Mouse (Mus musculus) liver, embryonic 11.5 days (tissue): ENCODE measurements at regions not wholly inside any gene's neighbourhood (a gene's known extent, or its start where the extent isn't known, plus 50 kb on each side); places are given as distances from the start of the nearest gene placed in this dataset.

Experiments
- ATAC-seq: fragments of 200-750 bp; cut with Nextera tagmentation; replicated peaks from 2 replicates; pipeline ENCODE4 v1.8.0; 2017; ENCODE audit warnings: moderate number of reproducible peaks, mild to moderate bottlenecking, moderate TSS enrichment, moderate library complexity; ENCODE audit not compliant: low FRiP score
- DNase-seq: peaks from one replicate; pipeline ENCODE4 v3.0.0-alpha.2; 2017; ENCODE audit warnings: low spot score
- H3K27ac ChIP-seq: fragments of 300-500 bp; sonication (generic); 2 replicates; pipeline ENCODE4 v1.5.1; 2014; ENCODE audit warnings: mild to moderate bottlenecking, low read depth, low read length, control low read depth
- H3K27me3 ChIP-seq: fragments of 300-500 bp; sonication (generic); replicated peaks from 2 replicates; pipeline ENCODE4 v1.6.1; 2014; ENCODE audit warnings: low read length, mixed read lengths; ENCODE audit not compliant: control insufficient read depth, insufficient read depth
- H3K36me3 ChIP-seq: fragments of 300-500 bp; sonication (generic); 2 replicates; pipeline ENCODE4 v1.6.1; 2014; ENCODE audit warnings: mild to moderate bottlenecking, low read length, moderate library complexity, mixed read lengths; ENCODE audit not compliant: control insufficient read depth, insufficient read depth
- H3K4me1 ChIP-seq: fragments of 300-500 bp; sonication (generic); replicated peaks from 2 replicates; pipeline ENCODE4 v1.6.1; 2014; ENCODE audit warnings: low read length, mixed read lengths; ENCODE audit not compliant: control insufficient read depth, insufficient read depth
- H3K4me2 ChIP-seq: fragments of 300-500 bp; sonication (generic); 2 replicates; pipeline ENCODE4 v1.6.1; 2014; ENCODE audit warnings: mild to moderate bottlenecking, control low read depth, moderate library complexity
- H3K4me3 ChIP-seq: fragments of 300-500 bp; sonication (generic); 2 replicates; pipeline ENCODE4 v1.5.1; 2014; ENCODE audit warnings: low read depth, low read length, control low read depth
- H3K9ac ChIP-seq: fragments of 300-500 bp; sonication (generic); 2 replicates; pipeline ENCODE4 v1.6.1; 2014; ENCODE audit warnings: low read depth, low read length, control low read depth
- H3K9me3 ChIP-seq: fragments of 300-500 bp; sonication (generic); 2 replicates; pipeline ENCODE4 v1.6.1; 2016; ENCODE audit warnings: low read length, inconsistent platforms, mixed read lengths; ENCODE audit not compliant: control insufficient read depth
- WGBS: fragments of 180-500 bp; shearing (Covaris S2); extraction: QIAGEN DNeasy Blood & Tissue Kit; methylation state at CpG from one replicate; pipeline ENCODE4 v1.1.7; 2014; 5-methylcytosine and 5-hydroxymethylcytosine counted together

DNA sequence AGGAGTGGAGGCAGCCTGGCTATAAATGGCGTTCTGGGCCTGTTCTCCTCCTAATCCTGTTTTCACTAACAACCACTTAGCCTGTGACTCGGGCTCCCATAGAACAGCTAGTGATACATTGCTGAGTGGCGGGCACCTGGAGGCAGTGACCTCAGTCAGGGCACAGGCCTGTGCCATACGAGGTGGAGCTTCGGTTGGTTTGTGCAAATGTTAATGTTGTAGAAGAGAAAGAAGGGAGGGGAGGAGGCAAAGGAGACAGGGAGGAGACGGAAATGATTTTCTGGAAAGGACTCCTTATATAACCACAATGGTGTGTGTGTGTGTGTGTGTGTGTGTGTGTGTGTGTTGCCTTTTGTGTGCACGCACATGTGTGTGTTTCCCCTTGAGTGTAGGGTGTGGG lies 148.4 kb downstream of the Cd83 start:
- H3K27me3 ChIP-seq = no peaks in the 10 kb centered on the region; the same call in 1 of the 2 replicates
- no peaks in the 10 kb centered on the region for H3K9me3 ChIP-seq
- WGBS = 73% methylated on average over 7 of the region's 7 CpGs
- no peaks in the 10 kb centered on the region for H3K36me3 ChIP-seq
- H3K4me3 ChIP-seq = no peak overlapping the region
- no peak for ATAC-seq
- DNase-seq = no peak
- no peak overlapping the region for H3K4me2 ChIP-seq
- no peak overlapping the region for H3K27ac ChIP-seq
- no peak overlapping the region for H3K9ac ChIP-seq
- no peaks in the 10 kb centered on the region for H3K4me1 ChIP-seq

DNA sequence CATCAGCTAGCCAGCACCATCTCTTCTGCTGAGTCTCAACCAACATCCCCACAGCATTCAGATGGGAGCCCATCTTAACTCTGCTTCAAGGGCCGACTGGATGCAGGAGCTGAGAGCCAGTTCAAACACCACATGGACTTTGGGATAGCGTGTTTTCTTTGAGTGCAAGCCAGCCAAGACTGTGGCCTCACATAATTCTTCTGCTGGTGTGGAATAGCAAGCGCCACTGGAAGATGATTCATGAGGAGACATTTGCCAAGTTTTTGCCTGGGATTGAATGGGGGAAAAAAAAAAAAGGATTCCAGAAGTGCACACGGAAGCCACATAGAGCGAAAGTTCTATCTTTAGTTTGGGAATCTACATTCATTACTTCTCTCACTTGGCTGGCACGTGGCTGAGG lies 150.7 kb downstream of the Cd83 start:
- H3K9me3 ChIP-seq = no peaks in the 10 kb centered on the region
- no peak for DNase-seq
- no peak overlapping the region for H3K9ac ChIP-seq

DNA sequence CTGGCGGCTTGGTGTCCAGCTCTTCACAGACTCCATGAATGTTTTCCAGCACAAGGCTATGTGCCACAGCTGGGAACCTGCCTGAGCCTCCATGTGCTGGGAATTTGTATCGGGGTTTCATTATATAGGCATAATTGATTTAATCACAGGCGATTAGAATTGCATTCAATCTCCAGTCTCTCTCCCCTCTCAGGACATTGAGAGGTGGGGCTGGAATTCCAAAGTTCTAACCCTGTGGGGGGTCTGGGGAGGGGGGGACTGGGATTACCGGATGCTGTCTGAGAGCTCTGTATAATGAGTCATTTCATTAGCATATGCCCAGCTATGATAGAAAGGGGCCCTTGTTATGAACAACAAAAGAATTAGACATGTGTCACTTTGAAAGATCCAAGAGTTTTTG lies 151.9 kb downstream of the Cd83 start:
- no peak overlapping the region for H3K9ac ChIP-seq
- H3K27ac ChIP-seq = no peak overlapping the region
- WGBS = 74% methylated on average over 4 of the region's 4 CpGs
- no peaks in the 10 kb centered on the region for H3K36me3 ChIP-seq
- no peaks in the 10 kb centered on the region for H3K27me3 ChIP-seq
- DNase-seq (no peak), ATAC-seq (no peak)
- no peaks in the 10 kb centered on the region for H3K4me1 ChIP-seq
- H3K4me3 ChIP-seq = no peak overlapping the region
- no peaks in the 10 kb centered on the region for H3K9me3 ChIP-seq
- H3K4me2 ChIP-seq = no peak overlapping the region

More for the DNA sequence above, 150.7 kb downstream of the Cd83 start:
- no peak for ATAC-seq
- no peaks in the 10 kb centered on the region; the same call in 1 of the 2 replicates for H3K27me3 ChIP-seq
- no peak overlapping the region for H3K27ac ChIP-seq
- no peaks in the 10 kb centered on the region for H3K36me3 ChIP-seq
- no peak overlapping the region for H3K4me3 ChIP-seq
- H3K4me1 ChIP-seq = no peaks in the 10 kb centered on the region
- 83% methylated on average over 6 of the region's 6 CpGs for WGBS
- H3K4me2 ChIP-seq = no peak overlapping the region

DNA sequence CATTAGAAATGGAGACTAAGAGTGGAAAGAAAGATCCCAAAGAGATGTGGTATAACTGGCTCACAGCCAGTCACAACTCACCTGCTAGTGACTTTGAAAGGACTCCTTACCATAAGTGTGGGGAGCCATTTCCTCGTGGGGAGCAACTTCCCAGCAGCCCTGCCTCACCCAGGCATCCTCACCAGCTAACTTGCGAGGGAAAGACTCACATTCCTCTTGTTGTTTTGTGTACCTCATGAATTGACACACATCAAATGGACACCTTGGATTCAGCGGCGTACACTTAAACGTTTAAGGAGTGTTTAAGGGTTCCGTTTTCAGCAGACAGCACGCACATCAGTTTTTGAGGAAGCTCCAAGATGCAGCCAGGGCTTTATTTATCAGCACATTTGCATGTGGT lies 154.0 kb downstream of the Cd83 start:
- no peak overlapping the region for H3K9ac ChIP-seq
- H3K36me3 ChIP-seq = no peaks in the 10 kb centered on the region
- H3K4me2 ChIP-seq = no peak overlapping the region
- H3K9me3 ChIP-seq = no peaks in the 10 kb centered on the region
- H3K4me3 ChIP-seq = no peak overlapping the region
- no peak for ATAC-seq
- H3K27me3 ChIP-seq = no peaks in the 10 kb centered on the region
- WGBS = 67% methylated on average over 7 of the region's 7 CpGs
- no peaks in the 10 kb centered on the region for H3K4me1 ChIP-seq
- no peak for DNase-seq
- no peak overlapping the region for H3K27ac ChIP-seq

DNA sequence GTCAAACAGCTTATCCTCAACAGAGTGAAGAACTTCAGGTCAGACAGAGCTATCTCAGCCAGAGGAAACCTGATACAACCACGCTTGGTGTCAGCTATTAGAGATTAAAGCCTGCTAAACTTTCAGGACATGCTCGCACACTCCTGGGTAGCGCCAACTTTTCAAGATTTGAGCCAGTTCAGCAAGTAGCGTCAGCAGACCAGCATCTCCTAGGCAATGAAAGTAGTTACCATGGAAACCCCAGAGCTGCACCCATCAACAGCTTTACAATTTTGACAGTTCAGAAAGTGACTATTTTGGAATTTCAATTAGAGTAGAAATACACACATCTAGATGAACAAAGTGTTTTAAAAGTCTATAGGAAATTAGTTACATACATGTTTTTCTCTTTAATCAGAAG lies 154.8 kb downstream of the Cd83 start:
- Histone ChIP-seq H3K9me3 (no peaks in the 10 kb centered on the region), H3K4me3 (no peak overlapping the region), H3K36me3 (no peaks in the 10 kb centered on the region), H3K27ac (no peak overlapping the region), H3K9ac (no peak overlapping the region), H3K27me3 (no peaks in the 10 kb centered on the region), H3K4me1 (no peaks in the 10 kb centered on the region), H3K4me2 (no peak overlapping the region)
- no peak for DNase-seq
- ATAC-seq = no peak
- 60% methylated on average over 4 of the region's 4 CpGs for WGBS

DNA sequence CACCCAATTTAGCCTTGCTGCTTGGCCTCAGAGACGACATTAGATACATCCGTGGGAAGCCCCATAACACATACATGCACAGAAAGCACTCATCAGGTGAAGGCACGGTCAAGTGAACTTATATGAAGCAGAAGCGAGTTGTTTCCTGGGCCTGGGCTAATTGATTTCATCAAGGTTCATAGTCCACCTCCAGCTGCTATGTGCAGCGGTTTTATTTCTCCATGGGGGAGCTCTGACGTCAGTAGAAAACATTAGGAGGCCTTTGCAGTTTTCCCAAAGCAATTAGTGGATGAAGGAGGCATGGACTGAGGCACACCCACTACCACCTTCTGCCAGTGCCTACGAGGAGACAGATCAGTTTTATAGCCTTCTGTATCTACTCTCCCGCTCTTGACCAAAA lies 157.2 kb downstream of the Cd83 start:
- Histone ChIP-seq H3K9ac (no peak overlapping the region), H3K27ac (no peak overlapping the region), H3K9me3 (no peaks in the 10 kb centered on the region), H3K4me1 (no peaks in the 10 kb centered on the region), H3K4me3 (no peak overlapping the region), H3K4me2 (no peak overlapping the region), H3K27me3 (no peaks in the 10 kb centered on the region), H3K36me3 (no peaks in the 10 kb centered on the region)
- no peak for ATAC-seq
- no peak for DNase-seq
- WGBS = 70% methylated on average over 8 of the region's 8 CpGs

DNA sequence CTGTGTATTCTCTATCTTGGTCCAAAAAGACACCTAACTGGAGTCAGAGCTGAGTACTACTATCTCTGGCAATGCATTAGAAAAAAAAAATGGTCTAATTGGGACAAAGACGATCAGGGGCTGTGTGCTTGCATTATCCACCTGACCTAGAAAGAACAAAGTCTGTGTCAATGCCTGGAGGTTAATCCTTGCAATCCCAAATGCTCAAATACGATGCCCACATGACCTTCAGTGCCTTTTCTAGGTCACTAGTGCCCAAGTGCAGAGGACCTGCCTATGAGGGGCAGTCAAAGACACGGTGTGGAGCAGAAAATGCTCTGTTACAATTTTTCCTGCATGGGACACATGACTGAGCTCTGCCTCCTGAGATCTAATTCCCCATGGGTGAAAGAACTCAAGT lies 164.0 kb downstream of the Cd83 start:
- H3K27ac ChIP-seq = no peak overlapping the region
- 81% methylated on average over 3 of the region's 3 CpGs for WGBS
- H3K27me3 ChIP-seq = no peaks in the 10 kb centered on the region
- no peaks in the 10 kb centered on the region for H3K9me3 ChIP-seq
- H3K4me2 ChIP-seq = no peak overlapping the region
- H3K4me3 ChIP-seq = no peak overlapping the region
- no peak for ATAC-seq
- H3K36me3 ChIP-seq = no peaks in the 10 kb centered on the region
- no peak overlapping the region for H3K9ac ChIP-seq
- DNase-seq = no peak
- H3K4me1 ChIP-seq = peaks cover 7% of the 10 kb centered on the region

DNA sequence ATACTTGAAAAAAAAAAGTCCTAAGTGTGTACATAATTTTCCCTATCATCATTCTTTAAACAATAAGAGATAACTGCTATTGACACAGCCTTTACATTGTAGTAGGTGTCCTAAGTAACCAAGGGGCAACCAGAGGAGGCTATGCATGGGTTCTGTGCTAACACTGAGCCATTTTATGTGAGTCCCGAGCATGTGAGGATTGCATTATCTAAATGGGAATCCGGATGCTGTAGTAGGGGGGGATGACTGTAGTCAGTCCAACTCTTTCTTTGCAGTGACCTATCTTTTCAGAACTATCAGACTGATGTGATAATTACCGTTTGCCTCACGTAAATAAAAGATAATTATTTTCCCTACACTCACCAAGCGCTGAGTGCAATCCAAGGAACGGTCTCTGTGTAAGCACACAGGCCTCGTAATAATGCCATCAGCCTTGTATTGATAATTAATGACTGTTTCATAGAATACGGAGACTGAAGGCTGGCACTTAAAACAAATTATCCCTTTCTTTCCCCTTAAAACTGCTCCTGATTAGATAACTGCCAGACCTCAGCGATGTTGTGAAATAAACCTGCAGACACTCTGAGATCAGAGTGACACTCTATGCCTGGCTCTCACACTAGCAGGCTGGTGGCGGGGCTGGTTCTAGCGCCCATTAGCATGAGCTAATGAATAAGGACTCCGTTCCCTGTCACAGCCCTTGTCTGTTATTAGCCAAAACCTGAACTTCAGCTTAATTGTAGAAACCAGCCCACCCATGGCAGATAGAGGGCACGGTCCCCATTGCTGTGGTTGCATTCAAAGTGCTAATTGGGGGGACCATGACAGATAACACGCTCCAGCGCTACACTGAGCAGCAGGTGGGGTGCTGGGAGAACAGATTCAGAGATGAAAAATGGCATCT lies 165.4 kb downstream of the Cd83 start:
- WGBS = 54% methylated on average over 15 of the region's 15 CpGs
- Histone ChIP-seq H3K4me1 (peaks cover 7% of the 10 kb centered on the region), H3K27me3 (no peaks in the 10 kb centered on the region), H3K9ac (no peak overlapping the region), H3K4me3 (no peak overlapping the region), H3K36me3 (no peaks in the 10 kb centered on the region), H3K27ac (no peak overlapping the region), H3K4me2 (no peak overlapping the region), H3K9me3 (no peaks in the 10 kb centered on the region)
- ATAC-seq = no peak
- DNase-seq = no peak

DNA sequence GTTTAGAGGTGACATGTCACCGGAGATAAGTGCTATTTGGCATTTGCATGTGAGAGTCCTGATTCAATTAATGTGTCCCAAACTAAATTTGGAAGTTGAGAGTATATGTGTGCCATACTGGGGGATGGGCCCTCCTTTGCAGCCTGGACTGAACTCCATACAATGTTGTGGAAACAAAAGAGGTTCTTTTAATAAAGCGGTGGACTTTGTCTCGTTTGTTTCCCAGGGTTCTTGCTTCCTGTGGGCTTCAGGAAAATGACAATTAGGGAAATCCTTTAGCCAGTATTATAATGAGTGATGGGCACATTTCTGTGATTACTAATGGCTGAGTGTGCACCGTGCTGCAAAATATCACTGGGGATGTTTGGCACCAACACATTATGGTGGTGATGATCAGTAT lies 167.9 kb downstream of the Cd83 start:
- Histone ChIP-seq H3K9me3 (no peaks in the 10 kb centered on the region), H3K36me3 (no peaks in the 10 kb centered on the region), H3K4me2 (no peak overlapping the region), H3K4me1 (peaks cover 7% of the 10 kb centered on the region), H3K27me3 (no peaks in the 10 kb centered on the region), H3K4me3 (no peak overlapping the region), H3K27ac (no peak overlapping the region), H3K9ac (no peak overlapping the region)
- DNase-seq (no peak), ATAC-seq (no peak)
- 51% methylated on average over 4 of the region's 4 CpGs for WGBS
